Mouse (Mus musculus): ENCODE data around the gene Eif2ak2. TPM values are rescaled to one million over a fixed set of nuclear protein-coding genes. Genes with fewer than 3 reads are reported as not detected.

Eif2ak2 gene
- 1.9 TPM for polyA plus RNA-seq (2012; fragmentation: generic; extraction: Trizol)

GRCm38 (mm10) chr17:78882401-78883112, at the start of gene Eif2ak2:
TSS of gene Eif2ak2 (minus strand) at chr17:78882573.
- H3K4me3 ChIP-seq, result peak within 1 kb of the TSS; percentile 65
- H3K36me3 ChIP-seq (ENCODE audit: control insufficient read depth, insufficient read depth), result no peaks in the 10 kb centered on the region
- TF ChIP-seq MYOD1 (IDR thresholded peaks at IDR 0.05; ENCODE audit: control insufficient read depth in 1 of 3, insufficient read length in 2 of 3, low read depth in 2 of 3) (no peak), MYOG (IDR thresholded peaks at IDR 0.05; ENCODE audit: control insufficient read depth in 1 of 3, insufficient read depth in 1 of 3, insufficient read length in 2 of 3, low read depth in 2 of 3) (peak in 1 of 3 experiments; percentile 3), REST (IDR thresholded peaks at IDR 0.05; ENCODE audit: insufficient read depth, insufficient read length) (no peak), CEBPB (IDR thresholded peaks at IDR 0.05; ENCODE audit: insufficient read depth, poor library complexity, severe bottlenecking) (no peak), SRF (IDR thresholded peaks at IDR 0.05; ENCODE audit: control insufficient read depth, insufficient read length, low read depth) (no peak), TCF12 (IDR thresholded peaks at IDR 0.05; ENCODE audit: insufficient read depth, poor library complexity, severe bottlenecking) (no peak), TCF3 (IDR thresholded peaks at IDR 0.05; ENCODE audit: insufficient read length, low read depth) (no peak), POLR2AphosphoS2 (IDR thresholded peaks at IDR 0.05; ENCODE audit: insufficient read length, low read depth) (no peak), USF1 (IDR thresholded peaks at IDR 0.05; ENCODE audit: low read depth) (no peak), E2F4 (IDR thresholded peaks at IDR 0.05; ENCODE audit: insufficient read depth) (no peak), MAX (IDR thresholded peaks at IDR 0.05; ENCODE audit: low read depth) (no peak), POLR2A (IDR thresholded peaks at IDR 0.05; ENCODE audit: insufficient read length, low read depth) (peak; percentile 58)
- H3K79me2 ChIP-seq (ENCODE audit: control insufficient read depth, insufficient read depth), result no peaks in the 10 kb centered on the region
- H3K27me3 ChIP-seq (ENCODE audit: control insufficient read depth, insufficient read depth, insufficient read length), result no peaks in the 10 kb centered on the region
- H3K4me2 ChIP-seq (ENCODE audit: low read depth), result peak within 1 kb of the TSS; percentile 79
- H3ac ChIP-seq (ENCODE audit: control insufficient read depth, insufficient read length), result no peak within 1 kb of the TSS

GRCm38 (mm10) chr17:78917696-78918095, 35.3 kb upstream of the Eif2ak2 start:
- Histone ChIP-seq H3K27me3 (ENCODE audit: control insufficient read depth, insufficient read depth, insufficient read length) (no peaks in the 10 kb centered on the region), H3K4me2 (ENCODE audit: low read depth) (no peak overlapping the region), H3ac (ENCODE audit: control insufficient read depth, insufficient read length) (no peak overlapping the region), H3K79me2 (ENCODE audit: control insufficient read depth, insufficient read depth) (no peaks in the 10 kb centered on the region), H3K36me3 (ENCODE audit: control insufficient read depth, insufficient read depth) (peaks cover 23% of the 10 kb centered on the region), H3K4me3 (no peak overlapping the region)
- TF ChIP-seq POLR2AphosphoS2 (IDR thresholded peaks at IDR 0.05; ENCODE audit: insufficient read length, low read depth) (no peak), TCF3 (IDR thresholded peaks at IDR 0.05; ENCODE audit: insufficient read length, low read depth) (no peak), MYOD1 (IDR thresholded peaks at IDR 0.05; ENCODE audit: control insufficient read depth in 1 of 3, insufficient read length in 2 of 3, low read depth in 2 of 3) (no peak), MYOG (IDR thresholded peaks at IDR 0.05; ENCODE audit: control insufficient read depth in 1 of 3, insufficient read depth in 1 of 3, insufficient read length in 2 of 3, low read depth in 2 of 3) (no peak), E2F4 (IDR thresholded peaks at IDR 0.05; ENCODE audit: insufficient read depth) (no peak)

- H3K4me3 ChIP-seq, result peak overlapping the region; percentile 41
- H3ac ChIP-seq (ENCODE audit: control insufficient read depth, insufficient read length), result peak overlapping the region; percentile 36
- TF ChIP-seq MAX (IDR thresholded peaks at IDR 0.05; ENCODE audit: low read depth) (no peak), CEBPB (IDR thresholded peaks at IDR 0.05; ENCODE audit: insufficient read depth, poor library complexity, severe bottlenecking) (no peak), MYOG (IDR thresholded peaks at IDR 0.05; ENCODE audit: control insufficient read depth in 1 of 3, insufficient read depth in 1 of 3, insufficient read length in 2 of 3, low read depth in 2 of 3) (no peak), SRF (IDR thresholded peaks at IDR 0.05; ENCODE audit: control insufficient read depth, insufficient read length, low read depth) (no peak), POLR2A (IDR thresholded peaks at IDR 0.05; ENCODE audit: insufficient read length, low read depth) (no peak), POLR2AphosphoS2 (IDR thresholded peaks at IDR 0.05; ENCODE audit: insufficient read length, low read depth) (no peak)
These were observed 34.5 kb upstream of the Eif2ak2 start for GRCm38 (mm10) chr17:78916899-78917298.

GRCm38 (mm10) chr17:78916369-78916813, 34.0 kb upstream of the Eif2ak2 start, which contains the start of gene Cebpzos:
TSS of gene Cebpzos (plus strand) at chr17:78916500.
- TF ChIP-seq E2F4 (IDR thresholded peaks at IDR 0.05; ENCODE audit: insufficient read depth), result no peak
- no peak for TF ChIP-seq TCF3 (IDR thresholded peaks at IDR 0.05; ENCODE audit: insufficient read length, low read depth)
- TF ChIP-seq POLR2AphosphoS2 (IDR thresholded peaks at IDR 0.05; ENCODE audit: insufficient read length, low read depth), result peak; percentile 83
- TF ChIP-seq REST (IDR thresholded peaks at IDR 0.05; ENCODE audit: insufficient read depth, insufficient read length), result no peak
- TF ChIP-seq MYOG (IDR thresholded peaks at IDR 0.05; ENCODE audit: control insufficient read depth in 1 of 3, insufficient read depth in 1 of 3, insufficient read length in 2 of 3, low read depth in 2 of 3), result no peak
- TF ChIP-seq TCF12 (IDR thresholded peaks at IDR 0.05; ENCODE audit: insufficient read depth, poor library complexity, severe bottlenecking), result no peak
- no peak for TF ChIP-seq CEBPB (IDR thresholded peaks at IDR 0.05; ENCODE audit: insufficient read depth, poor library complexity, severe bottlenecking)
- TF ChIP-seq POLR2A (IDR thresholded peaks at IDR 0.05; ENCODE audit: insufficient read length, low read depth), result peak; percentile 66
- no peak for TF ChIP-seq MYOD1 (IDR thresholded peaks at IDR 0.05; ENCODE audit: control insufficient read depth in 1 of 3, insufficient read length in 2 of 3, low read depth in 2 of 3)
- Histone ChIP-seq H3K36me3 (ENCODE audit: control insufficient read depth, insufficient read depth) (peaks cover 12% of the 10 kb centered on the region), H3ac (ENCODE audit: control insufficient read depth, insufficient read length) (peak within 1 kb of the TSS; percentile 36), H3K4me2 (ENCODE audit: low read depth) (peak within 1 kb of the TSS; percentile 78), H3K79me2 (ENCODE audit: control insufficient read depth, insufficient read depth) (no peaks in the 10 kb centered on the region), H3K4me3 (peak within 1 kb of the TSS; percentile 41), H3K27me3 (ENCODE audit: control insufficient read depth, insufficient read depth, insufficient read length) (no peaks in the 10 kb centered on the region)

More at GRCm38 (mm10) chr17:78916899-78917298, 34.5 kb upstream of the Eif2ak2 start:
- Histone ChIP-seq H3K36me3 (ENCODE audit: control insufficient read depth, insufficient read depth) (peaks cover 17% of the 10 kb centered on the region), H3K27me3 (ENCODE audit: control insufficient read depth, insufficient read depth, insufficient read length) (no peaks in the 10 kb centered on the region), H3K4me2 (ENCODE audit: low read depth) (peak overlapping the region; percentile 78), H3K79me2 (ENCODE audit: control insufficient read depth, insufficient read depth) (no peaks in the 10 kb centered on the region)

Data from myocyte (in vitro differentiated cells).